Mouse (Mus musculus) heart, embryonic 11.5 days (tissue): ENCODE measurements at regions not wholly inside any gene's neighbourhood (a gene's known extent, or its start where the extent isn't known, plus 50 kb on each side); places are given as distances from the start of the nearest gene placed in this dataset.

ENCODE experiments used
- ATAC-seq: fragments of 200-750 bp; cut with Nextera tagmentation; replicated peaks from 2 replicates; pipeline ENCODE4 v1.8.0; 2017; ENCODE audit warnings: moderate library complexity; ENCODE audit not compliant: insufficient number of reproducible peaks, low FRiP score, low TSS enrichment
- H3K27ac ChIP-seq: fragments of 300-500 bp; sonication (generic); 2 replicates; pipeline ENCODE4 v1.5.1; 2014; ENCODE audit warnings: mild to moderate bottlenecking, low read depth, low read length
- H3K27me3 ChIP-seq: fragments of 300-500 bp; sonication (generic); 2 replicates; pipeline ENCODE4 v1.6.1; 2014; ENCODE audit warnings: mild to moderate bottlenecking, low read length, mixed read lengths; ENCODE audit not compliant: control insufficient read depth, insufficient read depth
- H3K36me3 ChIP-seq: fragments of 300-500 bp; sonication (generic); 2 replicates; pipeline ENCODE4 v1.6.1; 2014; ENCODE audit warnings: mild to moderate bottlenecking, low read length, moderate library complexity, mixed read lengths; ENCODE audit not compliant: control insufficient read depth, insufficient read depth
- H3K4me1 ChIP-seq: fragments of 300-500 bp; sonication (generic); 2 replicates; pipeline ENCODE4 v1.6.1; 2014; ENCODE audit warnings: low read length; ENCODE audit not compliant: control insufficient read depth, insufficient read depth
- H3K4me2 ChIP-seq: fragments of 300-500 bp; sonication (generic); 2 replicates; pipeline ENCODE4 v1.6.1; 2014; ENCODE audit warnings: mild to moderate bottlenecking, moderate library complexity
- H3K4me3 ChIP-seq: fragments of 300-500 bp; sonication (generic); 2 replicates; pipeline ENCODE4 v1.5.1; 2014; ENCODE audit warnings: low read depth, low read length
- H3K9ac ChIP-seq: fragments of 300-500 bp; sonication (generic); 2 replicates; pipeline ENCODE4 v1.6.1; 2014; ENCODE audit warnings: mild to moderate bottlenecking, low read depth, low read length, moderate library complexity
- H3K9me3 ChIP-seq: fragments of 300-500 bp; sonication (generic); replicated peaks from 2 replicates; pipeline ENCODE4 v1.6.1; 2016; ENCODE audit warnings: low read length; ENCODE audit not compliant: control insufficient read depth
- WGBS: fragments of 180-500 bp; shearing (Covaris S2); extraction: QIAGEN DNeasy Blood & Tissue Kit; methylation state at CpG from one replicate; pipeline ENCODE4 v1.1.7; 2014; ENCODE audit not compliant: insufficient replicate concordance; 5-methylcytosine and 5-hydroxymethylcytosine counted together

- H3K9me3 ChIP-seq: no peaks in the 10 kb centered on the region
- H3K4me1 ChIP-seq: no peaks in the 10 kb centered on the region
- H3K4me3 ChIP-seq: no peak overlapping the region
- H3K4me2 ChIP-seq: no peak overlapping the region
- H3K9ac ChIP-seq: no peak overlapping the region
- 74% methylated on average over 1 of the region's 1 CpGs for WGBS
- no peaks in the 10 kb centered on the region for H3K36me3 ChIP-seq
- no peak for ATAC-seq
- H3K27ac ChIP-seq: no peak overlapping the region
- no peaks in the 10 kb centered on the region for H3K27me3 ChIP-seq
Observed at GRCm38 (mm10) chr15:70606896-70607295, 3227.5 kb upstream of the Gm6569 start.

DNA sequence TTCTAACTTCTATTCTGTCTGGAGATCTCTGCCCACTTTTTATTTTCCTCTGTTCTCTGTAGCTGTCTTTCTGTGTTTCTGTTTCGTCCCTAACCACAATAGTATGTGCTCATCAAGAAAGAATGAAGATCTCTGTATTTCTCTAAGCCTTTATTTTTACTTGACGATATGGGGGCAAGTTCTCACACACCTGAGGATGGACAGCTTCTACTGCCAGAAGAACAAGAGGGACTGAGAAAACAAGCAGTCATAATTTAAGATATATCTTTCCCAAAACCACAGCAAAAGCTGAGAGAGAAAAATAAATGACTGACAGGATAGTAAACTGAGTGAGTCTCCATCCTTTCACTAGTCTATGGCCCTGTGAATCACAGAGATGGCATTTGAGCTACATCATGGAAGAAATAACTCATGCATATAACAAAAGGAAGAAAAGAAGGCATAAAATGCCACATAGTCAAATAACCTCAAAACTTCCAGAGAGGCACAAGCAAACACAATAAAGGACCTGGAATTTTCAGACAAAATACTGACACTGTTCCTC lies 3216.2 kb upstream of the Gm6569 start:
- 65% methylated on average over 2 of the region's 2 CpGs for WGBS
- no peaks in the 10 kb centered on the region for H3K4me1 ChIP-seq
- no peak for ATAC-seq
- no peak overlapping the region for H3K4me2 ChIP-seq
- no peaks in the 10 kb centered on the region for H3K27me3 ChIP-seq
- no peak overlapping the region for H3K9ac ChIP-seq
- H3K36me3 ChIP-seq: no peaks in the 10 kb centered on the region
- no peak overlapping the region for H3K4me3 ChIP-seq
- no peaks in the 10 kb centered on the region for H3K9me3 ChIP-seq
- H3K27ac ChIP-seq: no peak overlapping the region

- Histone ChIP-seq H3K9me3 (no peaks in the 10 kb centered on the region), H3K4me1 (no peaks in the 10 kb centered on the region), H3K9ac (no peak overlapping the region), H3K36me3 (no peaks in the 10 kb centered on the region), H3K4me2 (no peak overlapping the region), H3K27ac (no peak overlapping the region), H3K4me3 (no peak overlapping the region), H3K27me3 (no peaks in the 10 kb centered on the region)
- no peak for ATAC-seq
- WGBS: 74% methylated on average over 2 of the region's 2 CpGs
Observed at GRCm38 (mm10) chr15:70641051-70641552, 3193.3 kb upstream of the Gm6569 start.

DNA sequence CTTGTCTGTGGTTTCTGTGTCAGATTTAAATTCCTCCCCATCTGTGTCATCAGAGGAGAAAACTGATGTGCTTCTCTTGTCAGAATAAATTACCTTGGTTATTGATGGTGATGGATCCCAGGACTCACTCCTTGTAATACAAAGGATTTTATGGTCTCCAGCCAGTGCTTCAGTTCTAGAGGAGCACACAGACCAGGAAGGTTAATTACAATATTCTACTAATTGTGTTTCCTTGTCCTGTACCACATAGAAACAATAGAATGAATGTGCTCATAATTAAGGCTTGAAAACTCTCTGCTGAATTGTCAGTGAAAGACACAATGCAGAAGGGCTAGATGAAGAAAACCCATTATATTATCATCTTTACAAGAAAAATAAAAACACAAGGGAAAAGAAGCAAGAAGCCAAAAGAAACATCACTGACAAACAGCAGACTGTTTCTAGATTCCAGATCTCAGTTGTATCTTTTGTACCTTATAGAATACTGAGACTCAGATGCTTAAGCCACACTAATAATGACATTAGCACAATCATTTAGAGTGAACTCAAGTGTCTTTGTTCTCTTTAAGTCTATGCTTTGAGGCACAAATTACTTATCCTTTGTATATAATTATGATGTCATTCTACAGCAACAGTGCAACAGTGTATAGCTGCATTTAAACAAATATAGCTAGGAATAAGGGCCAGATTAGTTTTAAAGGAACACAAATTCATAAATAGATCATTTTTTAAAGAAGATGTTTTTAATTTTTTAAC lies 3189.7 kb upstream of the Gm6569 start:
- H3K9ac ChIP-seq: no peak overlapping the region

GRCm38 (mm10) chr15:70675549-70675948 lies 3158.8 kb upstream of the Gm6569 start:
- Histone ChIP-seq H3K27ac (no peak overlapping the region), H3K36me3 (no peaks in the 10 kb centered on the region), H3K9ac (no peak overlapping the region), H3K4me2 (no peak overlapping the region), H3K4me3 (no peak overlapping the region), H3K9me3 (no peaks in the 10 kb centered on the region), H3K27me3 (no peaks in the 10 kb centered on the region), H3K4me1 (no peaks in the 10 kb centered on the region)
- WGBS: 63% methylated on average over 1 of the region's 1 CpGs
- no peak for ATAC-seq

More for the DNA sequence above, 3189.7 kb upstream of the Gm6569 start:
- Histone ChIP-seq H3K4me1 (no peaks in the 10 kb centered on the region), H3K36me3 (no peaks in the 10 kb centered on the region), H3K27ac (no peak overlapping the region), H3K4me2 (no peak overlapping the region), H3K4me3 (no peak overlapping the region), H3K27me3 (no peaks in the 10 kb centered on the region), H3K9me3 (no peaks in the 10 kb centered on the region)
- ATAC-seq: no peak

GRCm38 (mm10) chr15:70704547-70704946 lies 3129.8 kb upstream of the Gm6569 start:
- H3K27ac ChIP-seq: no peak overlapping the region
- no peaks in the 10 kb centered on the region for H3K4me1 ChIP-seq

GRCm38 (mm10) chr15:70713736-70714135 lies 3120.6 kb upstream of the Gm6569 start:
- H3K4me3 ChIP-seq: no peak overlapping the region
- H3K4me2 ChIP-seq: no peak overlapping the region
- H3K4me1 ChIP-seq: no peaks in the 10 kb centered on the region
- H3K27ac ChIP-seq: no peak overlapping the region
- H3K9me3 ChIP-seq: no peaks in the 10 kb centered on the region
- H3K9ac ChIP-seq: no peak overlapping the region
- H3K36me3 ChIP-seq: no peaks in the 10 kb centered on the region
- no peak for ATAC-seq
- no peaks in the 10 kb centered on the region for H3K27me3 ChIP-seq

More at GRCm38 (mm10) chr15:70704547-70704946, 3129.8 kb upstream of the Gm6569 start:
- no peaks in the 10 kb centered on the region for H3K36me3 ChIP-seq
- ATAC-seq: no peak
- H3K27me3 ChIP-seq: no peaks in the 10 kb centered on the region
- no peak overlapping the region for H3K4me3 ChIP-seq
- 73% methylated on average over 2 of the region's 2 CpGs for WGBS
- H3K9me3 ChIP-seq: no peaks in the 10 kb centered on the region
- H3K4me2 ChIP-seq: no peak overlapping the region
- H3K9ac ChIP-seq: no peak overlapping the region

DNA sequence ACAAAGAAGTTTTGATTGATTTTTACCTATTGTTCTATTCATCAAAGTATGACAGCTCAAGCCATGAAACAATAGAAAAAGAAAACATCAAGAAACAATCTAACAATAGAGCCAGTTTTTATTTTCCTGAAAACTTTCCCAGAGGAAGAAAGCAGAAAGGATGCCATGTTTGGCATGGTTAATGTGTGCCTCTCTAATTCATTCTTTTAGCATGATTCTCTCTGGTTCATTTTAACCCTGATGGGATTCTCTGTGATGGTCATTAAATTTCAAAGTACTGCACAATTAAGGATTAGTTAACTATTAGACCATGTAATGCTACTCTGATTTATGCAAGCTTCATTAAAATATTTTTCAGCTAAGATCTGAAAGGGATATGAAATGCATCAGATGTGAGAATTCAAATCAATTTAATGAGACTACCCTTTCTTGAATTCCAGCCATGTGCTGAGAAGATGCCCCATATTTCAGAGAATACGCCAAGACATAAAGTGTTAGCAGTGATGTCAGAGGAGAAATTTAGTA lies 3106.9 kb upstream of the Gm6569 start:
- Histone ChIP-seq H3K9ac (no peak overlapping the region), H3K27me3 (no peaks in the 10 kb centered on the region), H3K9me3 (no peaks in the 10 kb centered on the region), H3K36me3 (no peaks in the 10 kb centered on the region), H3K27ac (no peak overlapping the region), H3K4me3 (no peak overlapping the region), H3K4me1 (no peaks in the 10 kb centered on the region), H3K4me2 (no peak overlapping the region)
- WGBS: 79% methylated on average over 1 of the region's 1 CpGs
- no peak for ATAC-seq

DNA sequence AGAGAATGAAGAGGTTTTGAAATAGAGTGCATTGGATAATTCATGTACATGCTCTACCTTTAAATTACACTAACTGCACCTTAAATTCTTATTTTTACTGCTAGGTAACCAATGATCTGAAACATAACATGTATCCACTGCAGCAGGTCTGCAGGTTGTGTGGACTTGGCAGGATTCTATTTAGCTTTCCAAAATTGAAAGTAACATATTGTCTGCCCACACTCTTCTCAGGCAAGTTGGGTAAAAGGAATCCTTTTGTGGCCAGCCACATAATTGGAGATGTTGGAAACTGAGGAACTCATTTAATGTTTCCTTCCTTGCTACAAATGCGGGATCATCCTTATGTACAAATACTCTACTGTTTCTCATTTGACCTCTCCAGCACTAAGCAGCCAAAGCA lies 3106.4 kb upstream of the Gm6569 start:
- H3K36me3 ChIP-seq: no peaks in the 10 kb centered on the region
- no peaks in the 10 kb centered on the region for H3K4me1 ChIP-seq
- WGBS: 78% methylated on average over 1 of the region's 1 CpGs
- no peak for ATAC-seq
- H3K27me3 ChIP-seq: no peaks in the 10 kb centered on the region
- H3K9me3 ChIP-seq: no peaks in the 10 kb centered on the region
- no peak overlapping the region for H3K9ac ChIP-seq
- no peak overlapping the region for H3K4me3 ChIP-seq
- no peak overlapping the region for H3K4me2 ChIP-seq
- H3K27ac ChIP-seq: no peak overlapping the region
